Mouse (Mus musculus) liver, embryonic 14.5 days (tissue): ENCODE measurements around the gene Ppp2r5d.

Experiments used
- CTCF ChIP-seq: IDR thresholded peaks from 2 replicates; pipeline ENCODE4 v1.5.1; 2016; ENCODE audit warnings: antibody characterized with exemption, low read depth, control low read depth
- EP300 ChIP-seq: IDR thresholded peaks from 2 replicates; pipeline ENCODE4 v1.6.1; 2016; ENCODE audit warnings: antibody characterized with exemption, low read depth

- no peak for TF ChIP-seq CTCF
- no peak for TF ChIP-seq EP300
Measured at GRCm38 (mm10) chr17:46678911-46679310, 26.0 kb downstream of the Ppp2r5d start.
